Mouse (Mus musculus): ENCODE results near the gene E130218I03Rik. TPM values are rescaled to one million over a fixed set of nuclear protein-coding genes. Genes with fewer than 3 reads are reported as not detected.
"Not testable (repeated sequence)": the region's sequence is repeated elsewhere in the genome, so short reads cannot be mapped to it uniquely, and the experiment has no call there.

The E130218I03Rik gene
- polyA plus RNA-seq, 1 experiment, result not detected

- WGBS, result 25% methylated on average over 10 of the region's 10 CpGs
- DNase-seq (ENCODE audit: low read depth, low spot score), result no peak
Measured at GRCm38 (mm10) chr4:134250930-134251240, 7.4 kb downstream of the E130218I03Rik start.

GRCm38 (mm10) chr4:134251241-134252130 lies 8.0 kb downstream of the E130218I03Rik start:
- WGBS, result 5% methylated on average over 91 of the region's 91 CpGs
- DNase-seq (ENCODE audit: low read depth, low spot score), result no peak

- DNase-seq (ENCODE audit: low read depth, low spot score), result no peak
- 35% methylated on average over 22 of the region's 22 CpGs for WGBS
Measured at GRCm38 (mm10) chr4:134252131-134252910, 8.9 kb downstream of the E130218I03Rik start.

- WGBS, result 45% methylated on average over 15 of the region's 15 CpGs
- no peak for DNase-seq (ENCODE audit: low read depth, low spot score)
Measured at GRCm38 (mm10) chr4:134252911-134253721, 9.7 kb downstream of the E130218I03Rik start.

- DNase-seq (ENCODE audit: low read depth, low spot score), result no peak
- 8% methylated on average over 13 of the region's 13 CpGs for WGBS
Measured at GRCm38 (mm10) chr4:134253722-134254324, 10.4 kb downstream of the E130218I03Rik start, which contains the start of gene Grrp1. Gene Grrp1, minus strand, starts transcription at chr4:134254106.

- 72% methylated on average over 3 of the region's 3 CpGs for WGBS
- DNase-seq (ENCODE audit: low read depth, low spot score), result no peak
Measured at GRCm38 (mm10) chr4:134254835-134255234, 11.4 kb downstream of the E130218I03Rik start.

GRCm38 (mm10) chr4:134255854-134256253 lies 12.4 kb downstream of the E130218I03Rik start:
- WGBS, result 68% methylated on average over 4 of the region's 4 CpGs
- no peak for DNase-seq (ENCODE audit: low read depth, low spot score)

- WGBS, result 66% methylated on average over 19 of the region's 19 CpGs
- DNase-seq (ENCODE audit: low read depth, low spot score), result no peak
Measured at GRCm38 (mm10) chr4:134256407-134257197, 13.1 kb downstream of the E130218I03Rik start.

GRCm38 (mm10) chr4:134257198-134258009 lies 13.9 kb downstream of the E130218I03Rik start:
- WGBS, result 68% methylated on average over 11 of the region's 11 CpGs
- DNase-seq (ENCODE audit: low read depth, low spot score), result no peak

GRCm38 (mm10) chr4:134258354-134258753 lies 14.9 kb downstream of the E130218I03Rik start:
- DNase-seq (ENCODE audit: low read depth, low spot score), result no peak
- 31% methylated on average over 11 of the region's 11 CpGs for WGBS

GRCm38 (mm10) chr4:134263191-134263590 lies 19.7 kb downstream of the E130218I03Rik start:
- 29% methylated on average over 6 of the region's 6 CpGs for WGBS
- no peak for DNase-seq (ENCODE audit: low read depth, low spot score)

GRCm38 (mm10) chr4:134265860-134266585 lies 22.6 kb downstream of the E130218I03Rik start:
- DNase-seq (ENCODE audit: low read depth, low spot score), result no peak
- WGBS, result 75% methylated on average over 9 of the region's 9 CpGs

GRCm38 (mm10) chr4:134268102-134268655 lies 24.7 kb downstream of the E130218I03Rik start:
- no peak for DNase-seq (ENCODE audit: low read depth, low spot score)

GRCm38 (mm10) chr4:134269622-134270021 lies 26.2 kb downstream of the E130218I03Rik start:
- not testable (repeated sequence) for DNase-seq (ENCODE audit: low read depth, low spot score)

More at GRCm38 (mm10) chr4:134268102-134268655, 24.7 kb downstream of the E130218I03Rik start:
- 76% methylated on average over 19 of the region's 19 CpGs for WGBS

- WGBS, result 89% methylated on average over 7 of the region's 7 CpGs
- DNase-seq (ENCODE audit: low read depth, low spot score), result no peak
Measured at GRCm38 (mm10) chr4:134271979-134272378, 28.5 kb downstream of the E130218I03Rik start.

GRCm38 (mm10) chr4:134272731-134273416 lies 29.4 kb downstream of the E130218I03Rik start:
- no peak for DNase-seq (ENCODE audit: low read depth, low spot score)
- 3% methylated on average over 13 of the region's 13 CpGs for WGBS

All from large intestine, adult 2 months (tissue).